ENCODE assay signal across 9 mouse cellular contexts in the genomic region with DNA sequence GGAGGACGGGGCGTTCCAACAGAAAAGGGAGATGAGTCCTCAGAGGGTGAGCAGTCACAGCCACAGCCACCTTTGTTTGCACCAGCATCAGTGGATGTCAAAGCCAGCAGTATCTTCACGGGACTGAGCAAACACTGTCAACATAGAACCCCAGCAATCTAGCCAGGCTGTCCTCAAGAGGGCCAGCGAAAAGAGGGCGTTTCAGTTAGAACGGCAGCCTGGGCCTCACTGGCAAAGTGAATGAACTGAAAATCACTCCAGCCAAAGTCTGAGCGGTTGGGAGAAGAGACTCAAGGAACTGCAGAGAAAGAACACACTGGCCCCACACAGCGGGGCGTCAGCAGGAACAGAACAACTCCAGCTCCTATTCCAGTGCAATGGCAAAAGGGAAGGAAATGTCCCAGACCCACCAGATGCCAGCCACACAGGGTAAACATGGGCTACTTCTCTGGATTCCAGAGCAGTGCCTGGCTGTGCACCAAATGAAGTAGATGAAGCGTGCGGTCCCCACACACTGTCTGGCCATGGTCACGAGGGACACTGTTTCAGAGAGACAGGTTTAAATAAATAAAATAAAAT. TPM values are rescaled to one million over a fixed set of nuclear protein-coding genes. Genes with fewer than 3 reads are reported as not detected.
DNase-seq lines count a peak whose midpoint lies in the region; ATAC-seq and TF ChIP-seq lines count a peak whose summit lies in the region.
"Had no signal": no experiment of that assay in that cellular context is flagged by ENCODE, and none has a peak within 500 bp of the region (broad histone marks: within the 10 kb centered on the region; RNA-seq: fewer than 3 reads in every experiment).

No protein-coding gene starts in this region.

- H3K27ac ChIP-seq in lung, postnatal 0 days (ENCODE audit: low read length): no peak overlapping the region
- H3K27ac ChIP-seq in hindbrain, embryonic 15.5 days (replicated peaks): peak overlapping the region; percentile 70
- peak overlapping the region; percentile 50; the same call in 1 of the 2 replicates for H3K27ac ChIP-seq in small intestine, adult 2 months (ENCODE audit: insufficient read depth, low read depth, low read length)

- no peak overlapping the region for H3K4me3 ChIP-seq in lung, postnatal 0 days (ENCODE audit: low read depth, low read length)
- no peak overlapping the region for H3K4me3 ChIP-seq in hindbrain, embryonic 15.5 days
- no peak overlapping the region for H3K4me3 ChIP-seq in small intestine, adult 2 months (ENCODE audit: low read depth, low read length)

- no peaks in the 10 kb centered on the region for H3K9me3 ChIP-seq in lung, postnatal 0 days (ENCODE audit: low read length)
- H3K9me3 ChIP-seq in hindbrain, embryonic 15.5 days: no peaks in the 10 kb centered on the region

- DNase-seq in cerebellum, postnatal 10 days: peak; percentile 68 to 75
- no peak for DNase-seq in cerebellum, adult 8-10 months
- DNase-seq in lung, postnatal 0 days (ENCODE audit: low spot score): no peak
- no peak for DNase-seq in lung, adult 18-20 months
- no peak for DNase-seq in urinary bladder, postnatal 14 days (ENCODE audit: low spot score)
- DNase-seq in heart, postnatal 14 days: no peak
- DNase-seq: heart, postnatal 4 days had no signal

- H3K36me3 ChIP-seq in lung, postnatal 0 days (ENCODE audit: insufficient read depth, low read length): no peaks in the 10 kb centered on the region
- H3K36me3 ChIP-seq in hindbrain, embryonic 15.5 days: no peaks in the 10 kb centered on the region
- H3K36me3 ChIP-seq in small intestine, adult 2 months (ENCODE audit: control insufficient read depth, insufficient read depth, low read length): no peaks in the 10 kb centered on the region; the same call in 1 of the 2 replicates

- H3K27me3 ChIP-seq in lung, postnatal 0 days (replicated peaks; ENCODE audit: insufficient read depth, low read length): no peaks in the 10 kb centered on the region
- H3K27me3 ChIP-seq in hindbrain, embryonic 15.5 days: no peaks in the 10 kb centered on the region
- no peaks in the 10 kb centered on the region for H3K27me3 ChIP-seq in small intestine, adult 2 months (ENCODE audit: control insufficient read depth, insufficient read depth, low read length)

- TF ChIP-seq CTCF in lung, postnatal 0 days (IDR thresholded peaks at IDR 0.05): no peak
- TF ChIP-seq CTCF in small intestine, adult 2 months (IDR thresholded peaks at IDR 0.05; ENCODE audit: extremely low read depth, insufficient read length, insufficient replicate concordance, low read depth, low read length): no peak

- no peak overlapping the region for H3K4me2 ChIP-seq in lung, postnatal 0 days (replicated peaks; ENCODE audit: low read depth, low read length)
- no peak overlapping the region for H3K4me2 ChIP-seq in hindbrain, embryonic 15.5 days

- no peak for TF ChIP-seq EP300 in lung, postnatal 0 days (IDR thresholded peaks at IDR 0.05)

- TF ChIP-seq POLR2A in small intestine, adult 2 months (IDR thresholded peaks at IDR 0.05; ENCODE audit: low read depth, low read length): no peak

- no peaks in the 10 kb centered on the region; the same call in 1 of the 2 replicates for H3K4me1 ChIP-seq in lung, postnatal 0 days (ENCODE audit: insufficient read depth, low read depth, low read length)
- peaks cover 83% of the 10 kb centered on the region for H3K4me1 ChIP-seq in hindbrain, embryonic 15.5 days (replicated peaks)
- peaks cover 6% of the 10 kb centered on the region for H3K4me1 ChIP-seq in small intestine, adult 2 months (ENCODE audit: control insufficient read depth, insufficient read depth, insufficient read length, low read length)

- ATAC-seq in lung, postnatal 0 days: peak; percentile 39
- 0 out of 2 replicates have a peak, but pooled peaks have one; percentile 20 for ATAC-seq in hindbrain, embryonic 15.5 days (ENCODE audit: low FRiP score, low read depth)

- no peak overlapping the region for H3K9ac ChIP-seq in lung, postnatal 0 days (replicated peaks; ENCODE audit: low read depth)
- H3K9ac ChIP-seq in hindbrain, embryonic 15.5 days: no peak overlapping the region

- intact Hi-C loops in heart, postnatal 14 days (cut with DNase I): loop anchor here (10.0 kb wide), 1 partner anchor 172 kb away; no protein-coding TSS in a partner anchor

- WGBS in lung, postnatal 0 days: 40% methylated on average over 12 of the region's 12 CpGs
- 47% methylated on average over 12 of the region's 12 CpGs for WGBS in hindbrain, embryonic 15.5 days
- 66% methylated on average over 12 of the region's 12 CpGs for WGBS in small intestine, adult 2 months

RNA-seq across cellular contexts. Expression of gene Tesc, which starts 55.6 kb away (rescaled TPM):
- polyA plus RNA-seq in lung, postnatal 0 days (2015; fragmentation: Nextera tagmentation; extraction: Ambion mirVana): 1.5 and 1.6 TPM in 2 replicates
- polyA plus RNA-seq in hindbrain, embryonic 15.5 days (2015; fragmentation: Nextera tagmentation; extraction: Ambion mirVana): 2.9 and 3.5 TPM in 2 replicates
- polyA plus RNA-seq in small intestine, adult 2 months (2012; rRNA removed): 9.8 and 25.5 TPM in 2 replicates
- 100 to 1,000 TPM; 164 to 168 TPM for total RNA-seq in heart, postnatal 14 days (2021)

Comparison
In these comparisons a context has a peak if more than half of its experiments do, and no peak if none do; other contexts are left out.
1. DNase-seq: peak in cerebellum, postnatal 10 days (2 of 2); none in cerebellum, adult 8-10 months (single experiment), lung, postnatal 0 days (single experiment), lung, adult 18-20 months (0 of 2), urinary bladder, postnatal 14 days (single experiment) and heart, postnatal 14 days (0 of 2).